Mouse (Mus musculus) embryonic facial prominence, embryonic 10.5 days (tissue): Measurements from ENCODE around the gene Bclaf1. TPM values are rescaled to one million over a fixed set of nuclear protein-coding genes. Genes with fewer than 3 reads are reported as not detected.

Experiments
- DNase-seq: peaks from one replicate; pipeline ENCODE4 v3.0.0-alpha.2; 2017; ENCODE audit warnings: low spot score
- H3K27ac ChIP-seq: fragments of 300-500 bp; sonication (generic); replicated peaks from 2 replicates; pipeline ENCODE4 v1.5.1; 2016; ENCODE audit warnings: mild to moderate bottlenecking
- H3K27me3 ChIP-seq: fragments of 300-500 bp; sonication (generic); replicated peaks from 2 replicates; pipeline ENCODE4 v1.6.1; 2016; ENCODE audit warnings: low read depth, mild to moderate bottlenecking; ENCODE audit not compliant: poor library complexity, severe bottlenecking
- H3K36me3 ChIP-seq: fragments of 300-500 bp; sonication (generic); replicated peaks from 2 replicates; pipeline ENCODE4 v1.6.1; 2016; ENCODE audit warnings: mild to moderate bottlenecking, moderate library complexity
- H3K4me1 ChIP-seq: fragments of 300-500 bp; sonication (generic); 2 replicates; pipeline ENCODE4 v1.6.1; 2016
- H3K4me3 ChIP-seq: fragments of 300-500 bp; sonication (generic); 2 replicates; pipeline ENCODE4 v1.5.1; 2016; ENCODE audit warnings: mild to moderate bottlenecking, moderate library complexity
- H3K9me3 ChIP-seq: fragments of 300-500 bp; sonication (generic); 2 replicates; pipeline ENCODE4 v1.6.1; 2016; ENCODE audit warnings: mild to moderate bottlenecking
- WGBS: fragments of 180-500 bp; shearing (Covaris S2); methylation state at CpG from one replicate; pipeline ENCODE4 v1.1.7; 2016; 5-methylcytosine and 5-hydroxymethylcytosine counted together
- polyA plus RNA-seq: library from polyadenylated mRNA; unstranded; fragments of >200 nt; fragmentation: Nextera tagmentation; extraction: Ambion mirVana; gene quantifications from 2 replicates; pipeline ENCODE4 v1.2.1, GENCODE M21; 2016

Bclaf1 gene
- polyA plus RNA-seq, 1 experiment from 2014 or later, result 177 TPM

DNA sequence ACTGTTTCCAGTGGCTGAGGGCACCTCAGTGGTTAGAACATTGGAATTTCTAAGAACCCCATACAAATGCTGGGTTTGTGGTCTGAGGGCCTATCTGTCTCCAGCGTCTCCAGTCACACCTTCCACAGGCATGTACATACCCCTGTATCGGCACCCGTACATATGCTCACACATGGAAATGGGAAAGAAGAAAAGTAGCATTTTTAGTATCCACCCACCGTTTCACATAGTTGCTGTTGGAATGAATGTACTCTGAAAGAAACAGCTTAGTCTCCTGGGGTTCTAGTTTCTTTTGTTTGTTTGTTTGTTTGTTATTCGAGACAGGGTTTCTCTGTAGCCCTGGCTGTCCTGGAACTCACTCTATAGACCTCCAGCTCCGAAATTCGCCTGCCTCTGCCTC is 25.6 kb downstream of the Bclaf1 start:
- 92% methylated on average over 7 of the region's 7 CpGs for WGBS
- Histone ChIP-seq H3K9me3 (no peaks in the 10 kb centered on the region), H3K4me1 (no peaks in the 10 kb centered on the region), H3K4me3 (no peak overlapping the region), H3K27me3 (no peaks in the 10 kb centered on the region), H3K27ac (no peak overlapping the region), H3K36me3 (peaks cover 99% of the 10 kb centered on the region)
- DNase-seq, result no peak

DNA sequence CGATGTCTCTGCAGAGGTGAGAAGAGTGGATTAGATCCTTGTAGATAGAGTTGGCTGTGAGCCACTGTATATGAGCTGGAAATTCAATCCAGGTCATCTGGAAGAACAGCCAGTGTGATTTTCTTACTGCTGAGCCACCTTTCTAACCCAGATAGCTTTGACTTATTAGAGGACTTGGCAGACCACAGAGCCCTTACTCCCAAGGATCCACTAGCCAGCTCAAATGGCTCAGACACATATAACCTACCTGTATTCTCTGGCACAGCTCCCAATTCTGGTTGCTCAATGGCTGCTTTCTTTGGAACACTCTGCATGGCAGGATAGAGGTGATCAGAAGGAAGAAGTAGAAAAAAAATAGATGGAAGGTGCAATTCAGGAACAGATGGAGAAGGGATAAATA is 33.5 kb downstream of the Bclaf1 start:
- WGBS, result 86% methylated on average over 1 of the region's 1 CpGs
- no peak for DNase-seq

DNA sequence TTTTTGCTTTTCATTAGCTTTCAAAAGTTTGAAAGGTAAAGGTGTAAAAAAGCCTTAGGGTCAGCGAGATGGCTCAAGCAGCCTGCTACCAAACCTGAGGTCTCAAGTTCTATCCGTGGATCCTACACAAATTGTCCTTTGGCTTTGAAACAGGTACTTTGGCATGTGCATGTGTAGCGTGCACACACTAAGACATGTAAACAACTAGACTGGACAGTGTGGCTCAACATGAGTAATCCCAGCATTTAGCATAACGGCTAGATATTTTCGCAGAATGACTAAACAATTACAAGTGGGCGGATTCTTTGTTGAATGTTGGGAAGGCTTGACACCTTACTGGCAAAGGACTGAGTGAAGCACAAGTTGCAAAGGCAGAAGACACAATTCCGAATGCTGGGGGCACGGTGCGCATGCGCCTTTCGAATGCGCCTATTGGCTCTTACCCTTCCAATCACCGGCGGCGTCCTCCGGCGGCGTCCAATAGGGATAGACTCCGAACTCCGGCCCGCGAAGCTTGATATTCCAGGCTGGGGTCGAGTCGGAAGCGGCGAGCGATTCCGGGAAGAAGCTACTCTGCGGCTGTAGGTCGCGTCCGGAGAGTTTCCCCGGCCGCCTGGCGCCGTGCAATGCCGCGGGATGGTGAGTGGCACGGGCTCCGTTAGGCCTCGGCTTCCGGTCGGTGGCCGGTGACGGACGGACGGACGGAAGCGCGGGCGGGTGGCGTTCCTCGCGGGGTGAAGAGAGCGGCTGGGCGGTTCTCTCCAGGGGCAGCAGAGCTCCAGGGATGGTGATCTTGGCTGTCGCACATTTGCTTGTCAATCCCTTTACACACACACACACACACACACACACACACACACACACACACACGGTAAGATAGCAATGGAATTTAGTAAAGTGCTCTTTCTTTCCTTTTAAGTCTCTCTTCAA is 35.3 kb downstream of the Bclaf1 start, which contains the start of gene Mtfr2:
Mtfr2 (plus strand) TSS at position 486 of the 930 bp plus-strand sequence.
- peak; percentile 96 for DNase-seq
- Histone ChIP-seq H3K4me1 (peaks cover 11% of the 10 kb centered on the region; the same call in 1 of the 2 replicates), H3K4me3 (peak within 1 kb of the TSS; percentile 85), H3K36me3 (peaks cover 51% of the 10 kb centered on the region), H3K9me3 (no peaks in the 10 kb centered on the region), H3K27me3 (no peaks in the 10 kb centered on the region), H3K27ac (peak within 1 kb of the TSS; percentile 88)
- WGBS, result 2% methylated on average over 58 of the region's 58 CpGs

More for the DNA sequence above, 33.5 kb downstream of the Bclaf1 start:
- Histone ChIP-seq H3K27me3 (no peaks in the 10 kb centered on the region), H3K4me1 (peaks cover 11% of the 10 kb centered on the region; the same call in 1 of the 2 replicates), H3K36me3 (peaks cover 57% of the 10 kb centered on the region), H3K4me3 (no peak overlapping the region), H3K27ac (no peak overlapping the region), H3K9me3 (no peaks in the 10 kb centered on the region)

DNA sequence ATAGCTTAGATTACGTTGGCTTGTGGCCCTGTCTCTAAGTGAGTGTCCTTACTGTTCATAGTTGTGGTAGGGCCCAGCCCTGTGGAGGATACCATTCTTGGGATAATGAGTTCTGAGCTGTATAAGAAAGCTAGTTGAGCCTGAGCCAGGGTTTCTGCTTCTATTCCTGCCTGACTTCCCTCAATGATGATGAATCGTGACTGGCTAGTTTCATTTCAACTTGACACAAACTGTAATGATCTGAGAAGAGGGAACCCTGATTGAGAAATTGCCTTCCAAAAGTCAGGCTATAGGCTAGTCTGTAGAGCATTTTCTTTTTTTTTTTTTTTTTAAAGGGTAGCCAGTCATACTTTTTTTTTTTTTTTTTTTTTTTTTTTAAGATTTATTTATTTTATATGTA is 36.6 kb downstream of the Bclaf1 start:
- Histone ChIP-seq H3K4me3 (peak overlapping the region; percentile 85; the same call in 1 of the 2 replicates), H3K27ac (no peak overlapping the region), H3K27me3 (no peaks in the 10 kb centered on the region), H3K4me1 (peaks cover 11% of the 10 kb centered on the region; the same call in 1 of the 2 replicates), H3K9me3 (no peaks in the 10 kb centered on the region), H3K36me3 (peaks cover 41% of the 10 kb centered on the region)
- 89% methylated on average over 2 of the region's 2 CpGs for WGBS
- no peak for DNase-seq

DNA sequence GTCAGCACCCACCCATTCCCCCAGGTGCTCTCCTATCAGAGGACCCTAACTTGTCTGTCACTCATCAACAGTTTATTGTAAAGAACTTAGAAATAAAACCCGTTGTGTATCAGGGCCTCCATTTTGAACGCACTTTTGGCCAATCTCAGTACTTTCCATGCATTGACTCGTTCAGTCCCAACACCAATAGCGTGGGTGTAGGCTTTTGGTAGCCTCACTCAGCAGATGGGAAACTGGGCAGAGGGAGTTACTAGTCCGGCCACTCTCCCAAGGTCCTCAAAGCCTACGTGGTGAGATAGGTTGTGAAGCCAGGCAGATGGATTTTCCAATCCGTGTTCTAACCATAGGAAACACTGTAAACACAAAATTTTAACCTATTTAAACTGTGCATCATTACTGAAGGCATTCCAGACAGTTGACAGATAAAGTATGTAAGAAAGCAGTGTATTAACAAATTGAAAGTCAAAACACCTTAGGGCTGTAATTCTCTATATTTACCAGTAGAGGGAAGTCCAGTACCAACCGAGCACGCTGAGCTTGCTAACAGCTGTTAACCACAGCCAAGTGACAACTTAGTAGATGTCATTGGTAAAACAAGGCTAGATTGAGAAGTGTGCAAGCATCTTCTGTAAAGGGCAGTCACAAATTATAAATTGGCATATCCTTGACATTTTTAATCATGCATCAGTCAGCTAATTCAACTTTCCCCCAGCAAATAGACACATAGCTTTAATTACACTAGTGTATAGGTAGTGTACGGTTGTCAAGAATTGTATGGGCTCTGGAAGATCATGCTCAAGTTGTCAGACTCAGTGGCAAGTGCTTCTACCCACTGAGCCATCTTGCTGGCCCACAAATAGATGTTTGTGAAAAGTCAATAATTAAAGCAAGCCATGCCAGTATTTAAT is 49.5 kb downstream of the Bclaf1 start:
- no peak for DNase-seq
- no peaks in the 10 kb centered on the region for H3K9me3 ChIP-seq
- WGBS, result 66% methylated on average over 10 of the region's 10 CpGs
- peaks cover 36% of the 10 kb centered on the region for H3K36me3 ChIP-seq
- no peaks in the 10 kb centered on the region for H3K4me1 ChIP-seq
- H3K27ac ChIP-seq, result no peak overlapping the region
- no peak overlapping the region for H3K4me3 ChIP-seq
- H3K27me3 ChIP-seq, result no peaks in the 10 kb centered on the region

DNA sequence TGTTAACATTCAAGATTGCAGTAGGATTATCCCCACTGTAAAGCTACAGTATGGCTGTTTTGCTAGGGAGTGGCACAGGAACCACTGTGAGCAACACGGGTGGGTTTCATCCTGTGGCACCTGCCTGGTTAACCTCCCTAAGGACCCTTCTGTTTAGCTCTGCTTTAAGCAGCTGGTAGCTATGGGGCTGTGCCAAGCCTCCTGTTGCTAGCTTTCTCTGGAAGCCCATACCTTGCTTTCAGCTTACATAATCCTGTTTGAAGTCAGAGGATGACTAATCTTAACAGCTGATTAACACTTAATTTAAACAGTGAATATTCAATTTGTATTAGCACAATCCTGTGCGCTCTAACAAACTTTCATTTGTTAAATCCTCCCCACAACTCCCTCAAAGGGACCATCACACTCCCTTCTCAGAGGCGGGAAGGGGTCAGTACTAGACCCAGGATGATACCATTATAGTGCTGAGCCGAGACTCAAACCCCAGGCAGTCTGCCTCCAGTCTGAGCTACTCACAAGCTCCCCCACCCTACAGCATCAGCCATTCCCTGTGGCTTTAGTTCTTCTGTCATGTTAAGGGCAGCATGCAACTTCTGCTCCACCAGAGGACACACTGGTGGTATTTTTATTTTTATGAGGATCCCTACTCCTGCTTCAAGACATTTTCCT is 50.3 kb downstream of the Bclaf1 start:
- Histone ChIP-seq H3K9me3 (0 out of 2 replicates have a peak, but pooled peaks cover 3% of the 10 kb centered on the region), H3K27ac (no peak overlapping the region), H3K4me1 (no peaks in the 10 kb centered on the region), H3K27me3 (no peaks in the 10 kb centered on the region), H3K4me3 (no peak overlapping the region), H3K36me3 (peaks cover 28% of the 10 kb centered on the region)
- no peak for DNase-seq
- WGBS, result 84% methylated on average over 4 of the region's 4 CpGs

DNA sequence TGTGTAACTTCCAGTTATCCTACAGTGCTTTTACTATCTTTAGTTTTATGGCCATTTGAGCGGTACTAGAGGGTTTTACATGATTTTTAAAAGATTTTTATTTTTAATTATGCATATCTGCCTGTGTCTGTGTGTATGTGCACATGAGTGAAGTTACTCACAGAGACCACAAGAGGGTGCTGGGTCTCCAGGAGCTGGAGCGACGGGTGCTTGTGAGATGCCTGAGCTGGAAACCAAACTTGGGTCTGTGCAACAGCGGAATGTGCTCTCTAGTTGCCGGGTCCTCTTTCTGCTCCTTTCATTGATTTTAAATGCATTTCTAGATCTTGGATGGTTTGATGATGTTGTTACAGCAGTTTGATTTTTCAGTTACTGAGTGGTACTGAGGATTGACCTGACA is 59.8 kb downstream of the Bclaf1 start:
- no peaks in the 10 kb centered on the region for H3K27me3 ChIP-seq
- DNase-seq, result no peak
- no peaks in the 10 kb centered on the region for H3K4me1 ChIP-seq
- H3K27ac ChIP-seq, result no peak overlapping the region
- 0 out of 2 replicates have a peak, but pooled peaks cover 8% of the 10 kb centered on the region for H3K9me3 ChIP-seq
- 94% methylated on average over 5 of the region's 5 CpGs for WGBS
- no peaks in the 10 kb centered on the region for H3K36me3 ChIP-seq
- no peak overlapping the region for H3K4me3 ChIP-seq

DNA sequence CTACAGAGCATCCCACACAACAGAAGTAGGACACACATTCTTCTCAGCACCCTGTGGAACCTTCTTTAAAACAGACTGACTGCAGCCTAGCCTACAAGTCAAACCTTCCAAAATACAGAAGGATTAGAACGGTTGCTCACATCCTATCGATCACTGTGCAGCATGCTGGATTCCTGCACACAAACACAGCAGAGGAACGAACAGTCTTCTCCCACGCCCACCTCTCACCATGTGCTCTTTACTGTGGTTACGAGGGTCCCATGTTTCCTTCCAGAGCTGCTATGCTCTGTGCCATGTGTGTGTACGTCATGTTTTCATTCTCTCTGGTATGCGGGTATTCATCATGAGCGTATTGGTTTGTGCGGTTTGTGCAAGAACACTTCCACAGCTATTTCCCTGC is 65.4 kb downstream of the Bclaf1 start:
- H3K9me3 ChIP-seq, result no peaks in the 10 kb centered on the region
- H3K4me3 ChIP-seq, result no peak overlapping the region
- DNase-seq, result no peak
- no peaks in the 10 kb centered on the region for H3K27me3 ChIP-seq
- H3K4me1 ChIP-seq, result peaks cover 4% of the 10 kb centered on the region; the same call in 1 of the 2 replicates
- H3K36me3 ChIP-seq, result no peaks in the 10 kb centered on the region
- no peak overlapping the region for H3K27ac ChIP-seq
- 90% methylated on average over 9 of the region's 9 CpGs for WGBS

DNA sequence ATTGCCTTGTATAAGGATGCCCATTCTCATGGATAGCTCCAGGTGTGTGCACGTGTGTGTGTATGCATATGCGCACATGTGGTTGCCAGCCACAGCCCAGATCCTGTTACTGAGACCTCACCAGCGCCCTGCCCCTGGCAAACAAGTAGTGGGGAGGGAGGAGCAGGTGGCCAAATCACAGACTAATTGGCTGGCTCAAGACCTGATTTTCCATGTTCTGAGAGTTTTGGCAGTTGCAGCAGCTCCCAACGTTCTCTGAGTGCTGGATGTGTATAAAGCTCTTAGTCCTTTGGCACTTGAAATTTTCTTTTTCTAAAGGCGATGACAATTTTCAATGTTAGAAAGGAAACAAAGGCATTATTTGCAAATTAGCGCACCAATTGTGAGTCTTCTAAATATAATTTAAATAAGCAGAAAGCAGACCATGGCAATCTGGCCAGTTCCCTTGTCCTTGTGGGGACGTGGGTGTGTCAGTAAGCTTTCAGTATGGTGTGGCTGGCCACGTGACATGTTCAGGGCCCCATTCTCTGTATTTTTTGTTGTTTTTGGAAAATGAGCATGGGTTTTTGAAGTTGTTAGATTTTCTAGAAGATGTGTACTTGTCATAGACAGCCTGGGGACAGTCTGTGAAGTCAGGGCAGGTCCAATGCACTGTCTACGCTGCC is 66.9 kb downstream of the Bclaf1 start:
- Histone ChIP-seq H3K4me3 (no peak overlapping the region), H3K4me1 (peaks cover 9% of the 10 kb centered on the region), H3K36me3 (no peaks in the 10 kb centered on the region), H3K27me3 (no peaks in the 10 kb centered on the region), H3K27ac (no peak overlapping the region), H3K9me3 (no peaks in the 10 kb centered on the region)
- 84% methylated on average over 9 of the region's 9 CpGs for WGBS
- no peak for DNase-seq

DNA sequence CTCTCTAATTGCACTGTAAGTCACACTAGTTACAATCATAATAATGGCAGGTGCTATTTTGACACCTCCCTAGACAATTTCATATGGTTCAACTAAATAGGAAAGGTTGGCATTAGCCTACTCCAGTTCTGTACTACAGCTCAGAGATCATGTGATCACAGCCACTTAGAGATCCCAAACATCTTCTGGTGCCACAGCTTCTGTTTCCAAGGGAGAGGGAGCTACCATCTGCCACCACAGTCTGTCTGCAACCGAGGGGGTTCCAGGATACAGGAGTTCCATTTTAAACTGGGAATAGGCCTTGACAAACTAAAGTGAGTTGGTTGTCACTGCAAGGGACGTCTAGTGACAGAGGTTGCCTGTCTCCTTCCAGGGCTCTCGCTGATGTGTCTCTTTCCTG is 68.5 kb downstream of the Bclaf1 start:
- H3K4me1 ChIP-seq, result peaks cover 9% of the 10 kb centered on the region
- 87% methylated on average over 3 of the region's 3 CpGs for WGBS
- DNase-seq, result no peak
- H3K27ac ChIP-seq, result no peak overlapping the region
- no peaks in the 10 kb centered on the region for H3K36me3 ChIP-seq
- H3K27me3 ChIP-seq, result no peaks in the 10 kb centered on the region
- no peak overlapping the region for H3K4me3 ChIP-seq
- no peaks in the 10 kb centered on the region for H3K9me3 ChIP-seq

DNA sequence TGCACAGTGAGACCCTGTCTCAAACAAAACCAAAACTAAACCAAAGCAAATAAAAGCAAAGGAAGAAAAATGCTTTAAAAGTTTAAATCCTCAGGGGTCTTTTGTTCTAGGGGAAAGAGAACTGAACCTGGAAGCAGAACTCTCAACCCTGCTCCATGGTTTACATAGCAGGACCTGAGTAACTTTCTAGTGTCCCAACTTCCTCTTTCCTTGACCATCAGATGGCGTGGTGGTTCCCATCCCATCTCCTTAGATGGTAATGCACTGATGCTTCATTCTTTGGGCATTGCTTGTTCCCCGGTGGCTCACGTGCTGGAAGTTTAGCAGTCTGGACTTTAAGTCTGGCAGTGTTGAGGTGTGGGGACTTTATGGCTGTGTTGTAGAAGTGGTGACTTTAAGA is 69.1 kb downstream of the Bclaf1 start:
- H3K4me3 ChIP-seq, result no peak overlapping the region
- H3K27me3 ChIP-seq, result no peaks in the 10 kb centered on the region
- H3K4me1 ChIP-seq, result peaks cover 9% of the 10 kb centered on the region
- no peak overlapping the region for H3K27ac ChIP-seq
- no peak for DNase-seq
- 81% methylated on average over 3 of the region's 3 CpGs for WGBS
- H3K9me3 ChIP-seq, result no peaks in the 10 kb centered on the region
- H3K36me3 ChIP-seq, result no peaks in the 10 kb centered on the region
